Mouse (Mus musculus): ENCODE measurements around the gene Olfr3. TPM values are rescaled to one million over a fixed set of nuclear protein-coding genes. Genes with fewer than 3 reads are reported as not detected.

Gene Olfr3
- polyA plus RNA-seq (2016; fragmentation: Nextera tagmentation; extraction: Ambion mirVana) = not detected in 2 replicates

GRCm38 (mm10) chr2:36816932-36817331 lies at the start of gene Olfr3:
Olfr3 (minus strand) TSS chr2:36817032.
- no peak for DNase-seq (ENCODE audit: low spot score)
- Histone ChIP-seq H3K27me3 (ENCODE audit: insufficient read depth, poor library complexity, severe bottlenecking) (no peaks in the 10 kb centered on the region), H3K4me1 (replicated peaks) (no peaks in the 10 kb centered on the region), H3K4me3 (no peak within 1 kb of the TSS), H3K27ac (no peak within 1 kb of the TSS), H3K36me3 (no peaks in the 10 kb centered on the region), H3K9me3 (peaks cover 49% of the 10 kb centered on the region)
- WGBS = 85% methylated on average over 1 of the region's 1 CpGs

- Histone ChIP-seq H3K9me3 (peaks cover 38% of the 10 kb centered on the region), H3K27ac (no peak within 1 kb of the TSS), H3K36me3 (no peaks in the 10 kb centered on the region), H3K27me3 (ENCODE audit: insufficient read depth, poor library complexity, severe bottlenecking) (no peaks in the 10 kb centered on the region), H3K4me3 (no peak within 1 kb of the TSS), H3K4me1 (replicated peaks) (no peaks in the 10 kb centered on the region)
- no peak for DNase-seq (ENCODE audit: low spot score)
- 83% methylated on average over 1 of the region's 1 CpGs for WGBS
These were observed 45.7 kb upstream of the Olfr3 start, which contains the start of gene Olfr351 for GRCm38 (mm10) chr2:36862560-36862959. Olfr351 (minus strand) TSS chr2:36862660.

- no peaks in the 10 kb centered on the region for H3K36me3 ChIP-seq
- peaks cover 51% of the 10 kb centered on the region for H3K9me3 ChIP-seq
- no peaks in the 10 kb centered on the region for H3K27me3 ChIP-seq (ENCODE audit: insufficient read depth, poor library complexity, severe bottlenecking)
- DNase-seq (ENCODE audit: low spot score) = no peak
- 89% methylated on average over 1 of the region's 1 CpGs for WGBS
- no peaks in the 10 kb centered on the region for H3K4me1 ChIP-seq (replicated peaks)
- no peak within 1 kb of the TSS for H3K27ac ChIP-seq
- no peak within 1 kb of the TSS for H3K4me3 ChIP-seq
These were observed 29.2 kb upstream of the Olfr3 start, which contains the start of gene Olfr350 for GRCm38 (mm10) chr2:36846010-36846409. Olfr350 (plus strand) TSS chr2:36846310.

DNA sequence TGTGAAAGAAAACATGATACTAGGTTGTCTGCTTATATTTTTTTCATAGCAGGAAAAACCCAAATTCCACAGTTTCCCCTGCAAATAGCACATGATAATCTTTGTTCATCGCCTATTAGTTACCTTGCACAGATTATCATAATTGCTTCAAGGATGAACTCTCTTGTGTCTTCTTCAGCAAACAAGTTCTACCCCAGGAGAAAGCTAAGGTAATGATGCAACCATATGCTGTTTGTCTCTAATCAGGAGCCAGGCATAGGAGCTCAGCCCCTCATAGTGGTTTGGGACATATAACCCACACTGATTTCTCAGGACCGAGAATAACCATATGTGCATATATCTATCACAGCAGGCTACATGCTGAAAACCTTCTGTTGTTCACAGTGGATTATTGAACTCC lies 26.6 kb downstream of the Olfr3 start, which contains the start of gene Olfr50:
Olfr50 (plus strand) TSS at position 301 of the 400 bp plus-strand sequence.
- WGBS = 82% methylated on average over 2 of the region's 2 CpGs

GRCm38 (mm10) chr2:36783976-36784375 lies 32.9 kb downstream of the Olfr3 start, which contains the start of gene Olfr348:
Olfr348 (plus strand) TSS chr2:36784276.
- Histone ChIP-seq H3K9me3 (peaks cover 29% of the 10 kb centered on the region), H3K36me3 (no peaks in the 10 kb centered on the region), H3K4me1 (replicated peaks) (no peaks in the 10 kb centered on the region), H3K27me3 (ENCODE audit: insufficient read depth, poor library complexity, severe bottlenecking) (no peaks in the 10 kb centered on the region), H3K4me3 (no peak within 1 kb of the TSS), H3K27ac (no peak within 1 kb of the TSS)
- whole genome bisulfite sequencing = 71% methylated on average over 2 of the region's 2 CpGs
- DNase-seq (ENCODE audit: low spot score) = no peak

More for the DNA sequence above, 26.6 kb downstream of the Olfr3 start, which contains the start of gene Olfr50:
- no peak for DNase-seq (ENCODE audit: low spot score)
- Histone ChIP-seq H3K27me3 (ENCODE audit: insufficient read depth, poor library complexity, severe bottlenecking) (no peaks in the 10 kb centered on the region), H3K9me3 (peaks cover 38% of the 10 kb centered on the region), H3K4me3 (no peak within 1 kb of the TSS), H3K27ac (no peak within 1 kb of the TSS), H3K4me1 (replicated peaks) (no peaks in the 10 kb centered on the region), H3K36me3 (no peaks in the 10 kb centered on the region)

Other genes with a start within 250 kb of the Olfr3 start
- gene Olfr345, start 177.0 kb downstream of the Olfr3 start, polyA plus RNA-seq (2016; fragmentation: Nextera tagmentation; extraction: Ambion mirVana) = not detected in 2 replicates
- not detected in 2 replicates for gene Olfr346, start 131.2 kb downstream of the Olfr3 start, polyA plus RNA-seq (2016; fragmentation: Nextera tagmentation; extraction: Ambion mirVana)
- gene Olfr347, start 85.1 kb downstream of the Olfr3 start, polyA plus RNA-seq (2016; fragmentation: Nextera tagmentation; extraction: Ambion mirVana) = not detected in 2 replicates
- not detected in 2 replicates for gene Olfr348, start 32.8 kb downstream of the Olfr3 start, polyA plus RNA-seq (2016; fragmentation: Nextera tagmentation; extraction: Ambion mirVana)
- not detected in 2 replicates for gene Olfr50, start 26.5 kb downstream of the Olfr3 start, polyA plus RNA-seq (2016; fragmentation: Nextera tagmentation; extraction: Ambion mirVana)
- gene Olfr350, start 29.3 kb upstream of the Olfr3 start, polyA plus RNA-seq (2016; fragmentation: Nextera tagmentation; extraction: Ambion mirVana) = not detected in 2 replicates
- not detected in 2 replicates for gene Olfr351, start 45.6 kb upstream of the Olfr3 start, polyA plus RNA-seq (2016; fragmentation: Nextera tagmentation; extraction: Ambion mirVana)
- gene Olfr352, start 51.4 kb upstream of the Olfr3 start, polyA plus RNA-seq (2016; fragmentation: Nextera tagmentation; extraction: Ambion mirVana) = not detected in 2 replicates
- not detected in 2 replicates for gene Olfr353, start 75.9 kb upstream of the Olfr3 start, polyA plus RNA-seq (2016; fragmentation: Nextera tagmentation; extraction: Ambion mirVana)
- gene Olfr354, start 88.6 kb upstream of the Olfr3 start, polyA plus RNA-seq (2016; fragmentation: Nextera tagmentation; extraction: Ambion mirVana) = not detected in 2 replicates
- not detected in 2 replicates for gene Olfr355, start 111.9 kb upstream of the Olfr3 start, polyA plus RNA-seq (2016; fragmentation: Nextera tagmentation; extraction: Ambion mirVana)
- gene Olfr356, start 120.1 kb upstream of the Olfr3 start, polyA plus RNA-seq (2016; fragmentation: Nextera tagmentation; extraction: Ambion mirVana) = not detected in 2 replicates
- gene Olfr357, start 176.8 kb upstream of the Olfr3 start, polyA plus RNA-seq (2016; fragmentation: Nextera tagmentation; extraction: Ambion mirVana) = not detected in 2 replicates
- not detected in 2 replicates for gene Olfr358, start 192.3 kb upstream of the Olfr3 start, polyA plus RNA-seq (2016; fragmentation: Nextera tagmentation; extraction: Ambion mirVana)
- not detected in 2 replicates for gene Olfr360, start 248.7 kb upstream of the Olfr3 start, polyA plus RNA-seq (2016; fragmentation: Nextera tagmentation; extraction: Ambion mirVana)

Measured in hindbrain, embryonic 10.5 days (tissue).